Mouse (Mus musculus) brain, embryonic 18.5 days (tissue): ENCODE data around the gene Clgn.

ENCODE experiments used
- DNase-seq: peaks from one replicate; pipeline ENCODE4 v3.0.0-alpha.2; 2012; ENCODE audit warnings: low read depth, low spot score

Gene Clgn

DNA sequence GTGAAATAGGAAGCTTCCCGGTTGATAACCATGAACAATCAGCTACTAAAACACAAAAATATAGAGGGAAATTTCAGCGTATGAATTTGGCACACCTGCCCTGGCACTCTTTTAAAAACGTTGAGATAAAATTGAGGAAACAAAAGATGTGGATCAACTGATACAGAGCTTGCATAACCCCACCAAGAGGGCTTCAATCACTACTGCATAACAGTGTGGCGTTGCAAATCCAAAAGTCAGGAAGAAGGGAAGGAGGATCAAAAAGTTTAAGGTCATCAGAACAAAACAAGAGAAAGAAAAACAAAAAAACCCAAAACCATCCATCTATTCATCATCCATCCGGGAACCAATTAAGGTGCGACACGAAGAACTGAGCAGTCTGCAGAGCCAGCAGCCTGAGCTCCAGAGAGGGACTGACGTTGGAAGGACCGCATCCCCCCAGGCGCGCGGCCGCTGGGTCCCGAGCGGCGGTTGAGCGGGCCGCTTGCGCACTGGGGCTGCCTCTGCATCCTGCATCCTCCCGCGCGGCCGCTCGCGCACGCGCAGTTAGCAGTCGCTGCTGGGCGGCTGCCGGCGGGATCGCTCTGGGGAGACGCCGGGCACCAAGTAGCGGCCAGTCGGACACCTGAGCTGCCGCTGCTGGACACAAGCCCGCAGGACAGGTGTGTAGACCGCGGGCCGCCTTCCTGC is at the start of gene Clgn:
Gene Clgn (plus strand): TSS at position 552 of the 690 bp plus-strand sequence.
- peak; percentile 37 for DNase-seq

DNA sequence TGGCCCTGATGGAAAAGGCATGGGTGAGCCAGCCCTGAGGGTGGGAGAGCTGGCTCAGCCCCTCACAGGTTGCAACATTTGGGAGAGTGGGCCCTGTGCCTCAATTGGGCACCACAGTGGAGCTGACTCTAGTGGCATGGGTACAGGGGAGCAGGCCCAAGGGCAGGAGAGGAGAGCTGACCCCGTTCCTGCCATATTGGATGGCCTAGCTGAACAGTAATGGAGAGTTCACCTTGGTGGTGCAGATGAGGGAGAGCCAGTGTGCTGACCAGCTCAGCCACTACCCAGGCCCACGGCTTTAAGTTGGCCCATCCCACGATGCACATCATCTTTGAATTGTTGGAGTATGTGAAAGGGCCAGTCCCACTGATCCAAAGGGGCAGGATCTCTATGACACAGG is 47.6 kb upstream of the Clgn start:
- no peak for DNase-seq

DNA sequence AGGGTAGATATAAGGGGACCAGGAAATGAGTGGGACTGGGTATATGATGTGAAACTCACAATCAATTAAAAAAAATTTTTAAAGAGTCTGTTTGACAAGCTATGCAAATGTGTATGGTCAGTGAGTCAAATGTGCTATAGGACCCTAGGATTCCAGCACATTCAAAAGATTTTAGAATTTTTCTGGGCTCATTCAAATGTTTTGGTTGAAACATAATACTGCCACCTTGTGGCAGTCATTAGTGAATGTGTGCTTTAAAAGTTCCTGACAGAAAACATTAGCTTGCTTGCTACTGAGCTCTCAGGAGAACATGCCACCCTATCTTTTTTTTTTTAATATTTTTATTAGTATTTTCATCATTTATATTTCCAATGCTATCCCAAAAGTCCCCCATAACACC is 47.0 kb upstream of the Clgn start:
- DNase-seq, result no peak

DNA sequence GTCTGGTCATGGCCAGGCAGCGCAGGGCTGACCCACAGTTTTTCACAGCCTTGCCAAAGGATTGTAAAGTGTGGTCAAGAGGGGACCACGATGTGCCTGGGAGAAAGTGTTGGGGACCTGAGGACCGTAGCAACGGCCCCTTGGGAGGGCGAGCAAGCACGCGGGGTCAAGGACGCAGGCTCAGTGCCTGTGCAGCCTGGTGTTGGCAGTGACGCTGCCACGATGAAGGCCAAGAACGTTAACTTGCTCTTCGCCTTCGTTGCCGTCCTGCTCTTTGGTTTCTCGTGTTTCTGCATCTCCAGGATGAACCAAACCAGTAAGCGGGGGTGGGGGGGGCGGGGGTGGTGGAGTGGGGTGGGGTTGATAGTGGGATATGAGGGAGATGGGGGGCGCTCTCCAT is 41.4 kb upstream of the Clgn start, which contains the start of gene Mgat4d:
Gene Mgat4d (plus strand): TSS at position 209 of the 400 bp plus-strand sequence.
- DNase-seq, result no peak

DNA sequence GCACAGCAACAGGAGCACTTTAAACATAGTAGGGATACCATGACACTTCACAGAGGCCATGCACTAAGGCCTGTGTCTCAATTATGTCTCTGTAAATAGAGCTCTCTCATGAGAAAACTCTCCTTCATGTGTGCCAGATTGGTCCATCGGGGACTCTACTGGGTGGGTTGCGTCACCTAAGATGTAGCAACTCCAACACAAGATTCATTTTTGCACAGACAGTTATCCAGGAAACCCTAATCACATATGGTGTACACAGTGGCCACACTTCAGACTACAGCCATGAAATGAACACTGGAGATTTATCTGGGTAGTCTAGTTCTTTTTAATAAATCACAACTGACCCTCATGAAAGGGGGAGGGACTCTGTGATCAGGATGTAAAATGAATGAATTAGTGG is 38.4 kb upstream of the Clgn start:
- no peak for DNase-seq

DNA sequence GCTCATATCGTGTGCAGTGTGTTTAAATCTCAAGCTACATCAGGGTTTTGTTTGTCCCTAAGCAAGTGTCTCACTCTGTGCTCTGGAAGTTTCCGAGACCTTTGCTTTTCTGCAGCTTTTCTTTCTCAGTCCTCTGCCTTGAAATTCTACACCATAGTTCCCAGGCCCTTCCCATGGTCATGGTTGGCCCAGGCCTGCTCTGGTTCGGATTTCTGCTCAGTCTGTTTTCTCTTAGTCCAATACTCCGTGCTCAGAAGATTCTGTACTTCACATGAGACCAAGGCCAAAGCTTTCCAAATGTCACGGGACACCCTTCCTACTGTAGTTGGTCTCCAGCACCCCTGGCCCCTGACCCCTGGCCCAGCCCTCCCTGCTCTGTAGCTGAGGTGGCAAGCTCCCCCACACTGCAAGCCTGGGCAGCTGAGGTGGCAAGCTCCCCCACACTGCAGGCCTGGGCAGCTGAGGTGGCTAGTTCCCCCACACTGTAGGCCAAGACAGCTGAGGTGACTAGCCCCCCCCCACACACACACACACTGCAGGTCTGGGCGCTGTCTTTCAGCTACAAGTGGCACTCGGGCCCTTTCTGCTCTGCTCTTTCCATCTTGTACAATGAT is 26.4 kb upstream of the Clgn start:
- no peak for DNase-seq

DNA sequence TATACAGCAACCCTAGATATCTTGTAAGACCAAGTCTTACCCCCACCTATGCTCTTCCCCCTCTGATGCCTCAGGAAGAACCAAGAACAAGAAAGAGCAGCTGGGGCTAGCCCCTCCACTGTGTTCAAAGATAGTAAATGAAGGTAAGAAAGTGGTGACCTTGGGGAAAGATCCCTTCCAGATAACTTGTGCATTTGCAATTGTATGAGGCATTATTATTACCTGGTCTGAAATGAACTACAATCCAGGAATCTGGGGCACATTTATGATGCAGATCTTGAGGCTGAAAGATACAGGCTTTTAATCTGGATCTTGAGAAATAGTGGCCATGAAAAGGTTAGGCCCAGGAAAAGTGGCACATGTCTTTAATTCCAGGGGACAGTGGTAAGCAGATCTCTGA is 12.4 kb upstream of the Clgn start:
- no peak for DNase-seq

DNA sequence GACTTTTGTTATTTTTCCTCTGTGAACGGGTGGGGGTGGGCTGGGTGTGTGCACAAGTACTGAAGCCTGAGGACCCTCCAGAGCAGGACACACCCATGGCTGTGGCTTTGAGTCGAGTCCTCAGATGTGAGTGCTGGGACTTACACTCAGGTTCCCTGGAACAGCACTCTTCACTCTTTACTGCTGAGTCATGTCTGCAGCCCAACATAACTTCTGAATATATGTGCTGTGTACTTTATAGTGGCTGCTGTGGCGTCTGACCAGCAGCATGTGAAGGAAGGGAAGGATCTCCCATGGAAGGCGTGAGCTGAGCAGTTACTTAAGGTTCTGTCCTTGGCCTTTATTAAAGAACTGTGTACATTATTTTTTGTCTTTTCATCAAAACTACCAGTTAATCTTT is 9.5 kb upstream of the Clgn start:
- no peak for DNase-seq

DNA sequence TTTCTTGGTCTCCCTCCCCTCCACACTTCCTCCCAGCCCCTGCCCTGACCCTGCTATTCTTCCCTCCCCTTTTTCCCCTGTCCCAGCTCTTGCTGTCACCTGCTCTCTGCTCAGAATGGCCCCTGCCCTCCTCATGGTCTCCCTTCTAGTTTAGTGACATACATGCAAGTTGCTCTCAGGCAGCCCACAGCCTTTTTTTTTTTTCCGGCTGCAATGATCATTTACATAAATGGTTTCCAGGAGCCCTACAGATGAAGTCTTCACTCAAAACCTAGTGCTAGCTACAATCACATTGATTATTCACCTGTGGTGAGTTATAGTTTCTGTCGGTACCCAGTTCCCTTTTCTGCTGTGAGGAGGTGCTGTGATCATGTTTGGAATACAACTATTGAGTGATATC is 8.7 kb upstream of the Clgn start:
- DNase-seq, result no peak

DNA sequence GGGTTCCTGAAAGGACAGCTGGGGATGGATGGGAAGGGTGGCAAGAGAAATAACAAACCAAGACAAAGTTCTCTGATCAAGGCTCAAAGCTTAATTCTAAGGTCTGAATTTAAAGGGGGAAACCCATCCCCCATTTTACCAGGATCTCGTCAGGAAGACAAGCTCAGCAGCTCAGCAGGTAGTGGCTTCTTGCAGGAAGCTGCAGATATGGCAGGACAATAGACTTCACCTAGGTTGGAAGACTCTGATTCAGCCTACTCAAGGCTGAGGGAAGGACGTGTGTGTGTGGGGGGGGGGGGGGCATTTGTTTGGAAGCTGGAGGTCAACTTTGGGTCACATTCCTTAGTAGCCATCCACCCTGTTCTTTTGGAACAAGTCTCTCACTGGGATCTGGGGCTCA is 6.8 kb upstream of the Clgn start:
- no peak for DNase-seq

DNA sequence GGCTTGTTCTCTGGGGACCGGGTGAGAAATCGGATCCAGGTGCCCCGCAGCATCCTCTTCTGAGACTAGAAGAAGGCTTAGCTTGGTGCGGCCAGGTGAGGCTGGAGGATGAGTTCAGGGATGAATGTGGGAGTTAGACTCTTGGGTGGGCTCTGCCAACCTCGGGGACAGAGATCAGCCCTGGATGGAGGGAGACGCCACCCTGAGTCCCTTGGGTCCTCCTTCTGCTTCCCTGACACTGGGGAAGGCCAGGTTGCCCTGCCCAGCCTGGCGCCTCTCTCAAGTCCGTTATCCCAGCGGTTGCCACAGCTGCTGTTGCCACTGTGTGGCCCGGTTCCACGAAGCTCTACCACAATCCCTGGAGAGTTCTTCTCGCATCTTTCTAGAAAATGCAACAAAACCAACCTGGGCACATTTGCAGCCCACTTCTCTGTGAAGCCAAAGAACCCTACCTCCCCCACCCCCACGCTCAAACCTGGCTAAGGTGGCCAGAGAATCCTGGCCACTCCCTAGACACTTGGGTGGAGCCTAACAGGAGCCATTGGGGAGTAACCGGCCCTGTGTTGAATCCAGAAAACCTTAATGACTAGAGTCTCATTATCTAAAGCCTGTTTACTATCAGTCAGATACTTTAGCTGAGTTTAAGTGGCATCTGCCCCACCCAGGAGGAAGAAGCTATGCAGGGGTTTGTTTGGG is 487 bp downstream of the Clgn start:
- no peak for DNase-seq

DNA sequence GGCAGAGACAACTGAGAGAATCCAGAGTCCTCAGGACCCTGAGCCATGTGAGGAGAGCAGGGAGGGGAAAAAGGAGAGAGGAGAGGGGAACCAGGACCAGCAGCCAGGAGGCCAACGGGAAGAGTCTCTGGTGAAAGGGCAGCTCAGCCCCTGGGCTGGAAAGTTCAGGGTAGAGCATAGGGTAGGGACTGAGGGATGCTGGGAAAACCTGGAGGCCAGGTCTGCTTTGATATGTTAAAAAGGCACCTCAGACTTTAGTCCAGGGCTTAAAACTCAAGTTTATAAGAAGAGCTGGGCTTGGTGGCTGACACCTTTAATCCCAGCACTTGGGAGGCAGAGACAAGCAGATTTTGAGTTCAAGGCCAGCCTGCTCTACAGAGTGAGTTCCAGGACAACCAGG is 2.9 kb downstream of the Clgn start:
- no peak for DNase-seq

DNA sequence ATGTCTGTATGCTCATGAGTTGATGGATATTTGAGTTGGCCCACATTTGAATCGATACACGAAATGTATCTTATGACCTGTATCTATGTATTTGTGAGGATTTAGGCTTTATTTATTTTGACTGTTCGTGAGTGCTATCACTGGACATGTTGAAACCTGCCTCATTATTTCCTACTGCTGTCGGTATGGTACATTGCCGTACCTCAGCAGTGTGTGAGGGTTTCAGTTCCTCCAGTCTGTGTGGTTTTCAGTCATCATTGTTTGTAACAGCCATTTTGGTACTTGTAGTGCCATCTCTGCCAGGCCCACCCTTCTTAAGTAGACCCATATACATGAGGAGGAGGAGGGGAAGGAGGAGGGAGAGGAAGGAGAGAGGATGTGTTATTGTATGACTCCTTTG is 4.7 kb downstream of the Clgn start:
- DNase-seq, result no peak

DNA sequence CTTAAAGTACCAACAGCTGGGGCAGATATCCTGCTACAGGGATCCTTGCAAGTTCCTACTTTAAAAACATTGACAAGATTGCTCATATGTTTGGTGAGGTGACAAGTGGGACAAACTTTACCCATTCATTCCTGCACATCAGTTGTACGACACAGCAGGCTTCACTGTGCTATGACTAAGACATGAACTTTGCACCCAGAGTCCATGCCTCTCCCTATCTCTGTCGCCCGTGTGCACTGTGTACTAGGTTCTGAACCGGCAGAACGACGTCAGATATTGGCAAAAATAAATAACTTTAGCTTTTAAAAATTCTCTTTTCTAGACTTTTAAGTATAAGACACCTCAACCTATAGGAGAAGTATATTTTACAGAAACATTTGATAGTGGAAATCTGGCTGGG is 7.0 kb downstream of the Clgn start:
- DNase-seq, result no peak

DNA sequence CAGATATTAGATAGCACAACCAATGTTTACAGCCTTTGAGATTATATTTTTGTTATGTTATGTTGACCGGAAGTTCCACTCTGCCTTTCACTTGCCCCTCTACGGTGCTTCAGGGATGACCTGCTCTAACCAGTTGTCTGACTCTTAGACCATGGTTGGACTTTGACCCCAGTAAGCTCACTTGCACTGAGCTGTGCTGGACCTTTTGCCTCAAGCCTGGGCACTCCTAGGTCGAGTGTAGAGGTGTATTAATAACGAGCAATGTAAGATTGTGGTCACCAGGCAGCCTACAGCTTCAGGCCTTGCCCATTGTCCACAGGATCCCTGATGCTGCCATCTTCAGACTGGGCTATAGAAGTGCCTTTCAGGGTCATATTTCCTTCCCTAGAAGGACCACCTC is 8.1 kb downstream of the Clgn start:
- DNase-seq, result no peak

DNA sequence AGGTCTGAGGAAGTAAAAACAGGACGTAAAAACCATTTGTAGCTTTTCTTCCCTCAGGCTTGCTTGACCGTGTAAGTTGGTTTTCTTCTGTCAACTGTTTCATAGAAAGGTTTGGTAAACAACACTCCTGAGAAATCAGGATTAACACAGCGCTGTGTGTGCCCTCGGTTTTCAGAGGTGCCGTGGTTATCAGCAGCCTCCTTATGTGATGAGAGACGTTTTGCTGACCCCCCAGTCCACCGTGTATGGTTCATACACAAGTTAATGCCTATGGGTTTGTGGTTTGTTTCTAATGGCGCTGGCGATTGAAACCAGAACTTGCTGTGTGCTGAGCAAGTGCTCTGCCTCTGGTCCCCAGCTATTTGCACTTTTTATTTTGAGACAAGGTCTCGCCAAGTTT is 15.9 kb downstream of the Clgn start:
- DNase-seq, result no peak

DNA sequence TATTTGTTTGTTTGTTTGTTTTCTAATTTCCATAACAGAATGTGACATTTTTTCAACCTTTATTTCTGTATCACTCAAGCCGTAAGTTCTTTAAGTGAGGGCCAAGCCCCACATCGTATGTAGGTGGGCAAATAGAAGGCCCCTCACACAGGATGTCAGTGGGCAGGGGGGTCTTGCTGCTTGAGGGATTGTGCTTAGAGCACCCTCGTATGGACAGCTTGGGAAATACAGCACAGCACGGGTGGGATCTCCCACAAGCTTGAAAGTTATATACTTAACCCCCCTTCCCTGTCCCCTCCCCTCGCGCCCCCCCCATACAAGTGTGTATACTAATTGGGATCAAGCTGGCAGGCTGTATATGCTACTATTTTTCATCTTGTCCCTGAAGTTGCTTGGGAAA is 17.2 kb downstream of the Clgn start:
- no peak for DNase-seq

DNA sequence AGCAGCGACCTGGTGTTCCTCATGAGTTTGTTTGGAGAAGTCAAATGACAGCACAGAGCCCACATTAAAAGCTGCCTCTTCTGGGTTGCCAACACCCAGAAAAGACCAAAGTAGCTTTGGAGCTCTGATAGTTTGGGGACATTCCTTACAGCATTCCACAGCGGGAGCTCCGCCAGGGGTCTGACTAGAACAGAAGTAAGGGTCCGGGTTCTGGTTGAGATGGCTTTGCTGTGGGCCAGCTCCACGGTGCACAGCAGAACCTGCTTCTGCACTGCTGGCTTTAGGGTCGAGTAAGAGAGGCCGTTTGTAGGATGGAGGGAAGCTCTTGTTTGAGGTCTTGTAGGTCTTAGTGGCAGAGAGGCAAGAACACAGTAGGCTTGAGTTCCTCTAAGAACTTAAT is 18.8 kb downstream of the Clgn start:
- DNase-seq, result no peak

DNA sequence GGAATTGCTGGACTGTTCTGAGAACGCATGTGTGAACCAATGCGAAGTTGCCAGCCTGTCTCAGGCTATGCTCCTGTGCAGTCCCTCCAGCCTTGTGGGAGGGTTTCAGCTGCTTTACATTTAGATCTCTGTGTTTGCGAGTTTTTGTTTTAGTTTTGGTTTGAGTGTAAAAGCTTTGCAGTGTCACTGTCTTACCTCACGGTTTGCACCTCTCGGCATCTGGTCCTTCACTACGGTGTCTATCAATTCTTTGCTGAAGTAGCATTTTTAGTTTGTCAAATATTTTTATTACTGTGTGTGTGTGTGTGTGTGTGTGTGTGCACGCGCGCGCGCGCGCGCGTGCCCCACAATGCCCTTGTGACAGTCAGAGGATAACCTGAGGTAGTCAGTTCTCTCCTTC is 27.2 kb downstream of the Clgn start:
- DNase-seq, result no peak

DNA sequence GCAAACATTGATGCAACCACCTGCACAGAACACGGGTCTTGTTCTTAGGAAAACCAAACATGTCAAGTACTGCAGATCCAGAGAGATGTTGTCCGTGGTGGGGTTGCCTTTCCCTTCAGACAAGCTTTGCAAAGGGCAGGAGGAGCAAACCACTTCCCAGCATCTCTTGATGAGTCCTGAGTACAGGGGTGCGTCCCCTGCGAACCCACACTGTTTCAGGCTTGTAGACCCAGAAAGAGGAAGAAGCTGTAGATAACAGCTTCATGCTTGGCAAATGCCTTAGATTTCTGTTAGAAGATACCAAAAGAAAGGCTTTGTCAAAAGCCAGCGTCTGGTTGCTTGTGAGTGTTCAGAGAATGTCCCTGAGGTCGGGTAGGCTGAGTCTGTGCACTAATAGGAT is 28.3 kb downstream of the Clgn start:
- DNase-seq, result no peak

DNA sequence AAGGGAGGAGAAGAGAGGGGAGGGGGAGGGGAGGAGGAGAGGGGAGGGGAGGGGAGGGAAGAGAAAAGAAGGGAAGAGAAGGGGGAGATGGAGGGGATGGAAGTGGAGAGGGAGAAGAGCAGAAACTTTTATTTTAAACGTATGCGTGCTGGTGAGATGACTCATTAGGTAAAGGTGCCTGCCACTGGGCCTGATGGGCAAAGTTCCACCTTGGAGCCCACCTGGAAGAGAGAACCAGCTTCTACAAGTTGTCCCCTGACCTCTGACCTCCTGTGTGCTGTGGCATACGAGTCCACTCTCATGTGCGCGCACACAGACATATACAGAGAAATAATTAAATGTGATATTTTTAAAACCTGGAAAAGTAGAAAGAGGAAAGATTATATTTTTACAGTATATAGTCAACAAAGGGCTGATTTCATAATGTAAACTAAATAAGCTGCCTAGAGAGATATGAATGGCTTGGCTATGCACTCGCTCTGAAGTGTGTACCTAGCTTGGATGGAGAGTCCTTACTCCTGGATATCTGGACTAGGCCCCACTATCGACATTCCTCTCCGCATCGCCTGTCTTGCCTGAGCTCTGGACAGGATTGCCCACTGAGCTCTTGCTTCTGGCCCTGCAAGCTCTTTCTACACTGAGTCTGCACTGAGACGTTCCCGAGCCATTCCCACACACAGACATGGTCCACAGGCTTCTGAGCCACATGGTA is 29.3 kb downstream of the Clgn start:
- DNase-seq, result no peak

DNA sequence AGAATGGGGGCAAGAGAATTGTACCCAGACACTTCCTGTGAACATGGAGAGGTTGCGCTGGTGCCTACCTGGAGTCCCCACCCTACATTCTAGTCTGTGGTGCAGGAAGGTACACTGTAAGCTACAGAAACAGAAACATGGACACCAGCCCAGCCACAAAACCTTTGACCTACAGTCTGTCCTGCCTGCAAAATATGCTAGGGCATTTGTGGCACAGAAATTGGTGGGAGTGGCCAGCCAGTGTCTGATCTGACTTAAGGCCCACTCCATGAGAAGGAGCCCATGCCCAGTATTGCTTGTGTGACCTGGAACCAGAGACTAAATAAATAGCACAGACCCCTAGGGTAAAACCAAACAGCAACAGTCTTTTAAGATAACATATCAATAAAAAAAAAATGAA is 31.7 kb downstream of the Clgn start:
- DNase-seq, result no peak
